Mouse (Mus musculus): ENCODE results near the gene Man2c1.

DNA sequence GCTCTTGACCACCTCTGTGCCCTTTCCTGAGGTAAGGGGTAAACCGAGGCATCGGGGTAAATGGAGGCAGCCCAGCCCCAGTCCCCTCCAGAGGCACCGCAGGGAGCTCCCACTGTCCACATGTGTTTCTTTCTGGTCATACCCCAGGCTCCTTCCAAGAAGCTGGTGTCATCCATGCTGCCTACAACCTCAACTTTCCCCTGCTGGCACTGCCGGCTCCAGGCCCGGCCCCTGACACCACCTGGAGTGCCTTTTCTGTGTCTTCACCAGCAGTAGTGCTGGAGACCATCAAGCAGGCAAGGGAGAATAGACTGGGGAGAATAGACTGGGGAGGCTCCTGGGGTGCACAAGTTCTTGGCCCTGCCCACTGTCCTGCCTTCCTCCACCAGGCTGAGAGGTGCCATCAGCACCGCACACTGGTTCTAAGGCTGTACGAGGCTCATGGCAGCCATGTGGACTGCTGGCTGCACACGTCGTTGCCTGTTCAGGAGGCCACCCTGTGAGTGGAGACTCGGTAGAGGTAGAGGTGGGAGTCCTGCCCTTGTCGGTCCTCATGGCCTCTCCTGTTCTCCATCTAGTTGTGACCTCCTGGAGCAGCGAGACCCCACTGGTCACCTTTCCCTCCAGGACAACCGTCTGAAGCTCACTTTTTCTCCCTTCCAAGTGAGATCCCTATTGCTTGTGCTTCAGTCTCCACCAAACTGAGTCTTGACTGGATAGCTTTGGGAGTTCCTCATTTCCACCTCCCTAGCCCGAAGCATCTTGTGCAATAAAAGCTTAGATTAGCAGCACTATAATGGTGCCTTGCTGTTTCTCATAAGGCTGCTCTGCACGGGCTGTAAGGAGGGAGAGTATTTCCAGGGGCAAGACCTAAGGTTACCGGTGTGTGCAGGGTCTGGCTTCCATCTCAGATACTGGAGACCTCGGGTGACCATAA is 11.2 kb downstream of the Man2c1 start:
- no peak for TF ChIP-seq CTCF (IDR thresholded peaks at IDR 0.05; ENCODE audit: low read depth)
- no peak for TF ChIP-seq EP300 (optimal IDR thresholded peaks at IDR 0.05)
